Mouse (Mus musculus): Measurements from ENCODE around the gene Mmp15.
"Not testable (repeated sequence)": the region's sequence is repeated elsewhere in the genome, so short reads cannot be mapped to it uniquely, and the experiment has no call there.

The Mmp15 gene

GRCm38 (mm10) chr8:95377101-95377500 is 25.0 kb downstream of the Mmp15 start:
- DNase-seq (ENCODE audit: low spot score), result no peak

- no peak for DNase-seq (ENCODE audit: low spot score)
These were observed 25.8 kb downstream of the Mmp15 start for GRCm38 (mm10) chr8:95377863-95378291.

GRCm38 (mm10) chr8:95378928-95379327 is 26.9 kb downstream of the Mmp15 start:
- DNase-seq (ENCODE audit: low spot score), result not testable (repeated sequence)

GRCm38 (mm10) chr8:95380953-95381352 is 28.9 kb downstream of the Mmp15 start:
- DNase-seq (ENCODE audit: low spot score), result no peak

- DNase-seq (ENCODE audit: low spot score), result no peak
These were observed 29.5 kb downstream of the Mmp15 start for GRCm38 (mm10) chr8:95381595-95381994.

GRCm38 (mm10) chr8:95384501-95384900 is 32.4 kb downstream of the Mmp15 start:
- DNase-seq (ENCODE audit: low spot score), result no peak

- no peak for DNase-seq (ENCODE audit: low spot score)
These were observed 34.0 kb downstream of the Mmp15 start for GRCm38 (mm10) chr8:95386037-95386436.

- no peak for DNase-seq (ENCODE audit: low spot score)
These were observed 35.2 kb downstream of the Mmp15 start for GRCm38 (mm10) chr8:95387221-95387620.

- DNase-seq (ENCODE audit: low spot score), result no peak
These were observed 35.9 kb downstream of the Mmp15 start for GRCm38 (mm10) chr8:95387936-95388335.

GRCm38 (mm10) chr8:95390312-95390711 is 38.2 kb downstream of the Mmp15 start:
- DNase-seq (ENCODE audit: low spot score), result no peak

GRCm38 (mm10) chr8:95391101-95391500 is 39.0 kb downstream of the Mmp15 start:
- no peak for DNase-seq (ENCODE audit: low spot score)

GRCm38 (mm10) chr8:95392604-95393003 is 40.5 kb downstream of the Mmp15 start:
- no peak for DNase-seq (ENCODE audit: low spot score)

GRCm38 (mm10) chr8:95395186-95395918 is 43.3 kb downstream of the Mmp15 start:
- no peak for DNase-seq (ENCODE audit: low spot score)

- DNase-seq (ENCODE audit: low spot score), result no peak
These were observed 44.7 kb downstream of the Mmp15 start for GRCm38 (mm10) chr8:95396752-95397151.

GRCm38 (mm10) chr8:95397201-95397600 is 45.1 kb downstream of the Mmp15 start:
- DNase-seq (ENCODE audit: low spot score), result no peak

- no peak for DNase-seq (ENCODE audit: low spot score)
These were observed 47.1 kb downstream of the Mmp15 start for GRCm38 (mm10) chr8:95399131-95399530.

- no peak for DNase-seq (ENCODE audit: low spot score)
These were observed 49.0 kb downstream of the Mmp15 start for GRCm38 (mm10) chr8:95401091-95401490.

- no peak for DNase-seq (ENCODE audit: low spot score)
These were observed 57.5 kb downstream of the Mmp15 start for GRCm38 (mm10) chr8:95409518-95409917.

- DNase-seq (ENCODE audit: low spot score), result no peak
These were observed 59.4 kb downstream of the Mmp15 start for GRCm38 (mm10) chr8:95411309-95411972.

- DNase-seq (ENCODE audit: low spot score), result no peak
These were observed 70.2 kb downstream of the Mmp15 start for GRCm38 (mm10) chr8:95422193-95422810.

Data from left cerebral cortex, adult 11 months (tissue).